Mouse (Mus musculus) neural tube, embryonic 11.5 days (tissue): ENCODE data around the gene Col6a6. TPM values are rescaled to one million over a fixed set of nuclear protein-coding genes. Genes with fewer than 3 reads are reported as not detected.
A peak's percentile ranks its signal among the peaks of the same experiment; 100 is the strongest.

Experiments
- ATAC-seq: fragments of 200-750 bp; cut with Nextera tagmentation; 2 replicates; pipeline ENCODE4 v1.8.0; 2017; ENCODE audit warnings: moderate number of reproducible peaks, mild to moderate bottlenecking, moderate TSS enrichment, moderate library complexity; ENCODE audit not compliant: insufficient read depth, low FRiP score, low TSS enrichment
- DNase-seq: peaks from one replicate; pipeline ENCODE4 v3.0.0-alpha.2; 2015; ENCODE audit warnings: low spot score
- H3K27ac ChIP-seq: fragments of 300-500 bp; sonication (generic); 2 replicates; pipeline ENCODE4 v1.5.1; 2014; ENCODE audit warnings: low read depth, mild to moderate bottlenecking, low read length
- H3K27me3 ChIP-seq: fragments of 300-500 bp; sonication (generic); 2 replicates; pipeline ENCODE4 v1.6.1; 2014; ENCODE audit warnings: mild to moderate bottlenecking, low read length, mixed read lengths; ENCODE audit not compliant: control insufficient read depth, insufficient read depth
- H3K36me3 ChIP-seq: fragments of 300-500 bp; sonication (generic); 2 replicates; pipeline ENCODE4 v1.6.1; 2014; ENCODE audit warnings: mild to moderate bottlenecking, low read length, moderate library complexity, mixed read lengths; ENCODE audit not compliant: control insufficient read depth, insufficient read depth
- H3K4me1 ChIP-seq: fragments of 300-500 bp; sonication (generic); 2 replicates; pipeline ENCODE4 v1.6.1; 2014; ENCODE audit warnings: low read length, mixed read lengths; ENCODE audit not compliant: control insufficient read depth, insufficient read depth
- H3K4me2 ChIP-seq: fragments of 300-500 bp; sonication (generic); 2 replicates; pipeline ENCODE4 v1.6.1; 2014; ENCODE audit warnings: low read depth, mild to moderate bottlenecking, moderate library complexity
- H3K4me3 ChIP-seq: fragments of 300-500 bp; sonication (generic); 2 replicates; pipeline ENCODE4 v1.5.1; 2014; ENCODE audit warnings: low read depth, low read length
- H3K9ac ChIP-seq: fragments of 300-500 bp; sonication (generic); 2 replicates; pipeline ENCODE4 v1.6.1; 2014; ENCODE audit warnings: mild to moderate bottlenecking, low read length
- H3K9me3 ChIP-seq: fragments of 300-500 bp; sonication (generic); 2 replicates; pipeline ENCODE4 v1.6.1; 2016; ENCODE audit warnings: low read length; ENCODE audit not compliant: control insufficient read depth
- WGBS: fragments of 180-500 bp; shearing (Covaris S2); extraction: QIAGEN DNeasy Blood & Tissue Kit; methylation state at CpG from one replicate; pipeline ENCODE4 v1.1.7; 2014; 5-methylcytosine and 5-hydroxymethylcytosine counted together
- polyA plus RNA-seq: library from polyadenylated mRNA; unstranded; fragments of >200 nt; fragmentation: Nextera tagmentation; extraction: Ambion mirVana; gene quantifications from 2 replicates; pipeline ENCODE4 v1.2.1, GENCODE M21; 2014

Col6a6 gene
- polyA plus RNA-seq, 1 experiment from 2014 or later, result 0.13 TPM

- DNase-seq, result no peak
- Histone ChIP-seq H3K36me3 (no peaks in the 10 kb centered on the region), H3K27me3 (no peaks in the 10 kb centered on the region), H3K9me3 (no peaks in the 10 kb centered on the region), H3K4me3 (no peak overlapping the region), H3K4me1 (no peaks in the 10 kb centered on the region), H3K9ac (no peak overlapping the region), H3K4me2 (no peak overlapping the region), H3K27ac (no peak overlapping the region)
- no peak for ATAC-seq
- WGBS, result 93% methylated on average over 3 of the region's 3 CpGs
Measured at GRCm38 (mm10) chr9:105712049-105712448, 115.9 kb downstream of the Col6a6 start.

DNA sequence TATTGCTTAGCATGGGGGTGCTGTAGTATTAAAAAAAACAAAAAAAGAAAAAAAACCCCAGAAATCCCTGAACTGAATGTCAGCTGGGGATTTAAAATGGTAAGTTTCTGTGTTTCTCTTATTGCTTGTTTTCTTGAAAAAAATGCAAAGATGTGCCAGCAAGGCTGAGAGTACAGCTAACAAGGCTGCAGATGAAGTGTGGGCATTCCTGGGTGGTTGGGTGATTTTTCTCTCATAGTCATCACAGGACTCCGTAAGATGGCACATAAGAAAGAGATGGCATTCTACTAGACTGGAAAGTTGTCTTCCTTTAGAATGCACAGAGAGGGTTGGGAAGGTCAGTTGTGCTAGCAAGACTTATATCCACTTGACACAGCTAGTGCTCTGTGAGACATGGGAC lies 122.9 kb downstream of the Col6a6 start:
- no peak for ATAC-seq
- WGBS, result 94% methylated on average over 1 of the region's 1 CpGs

DNA sequence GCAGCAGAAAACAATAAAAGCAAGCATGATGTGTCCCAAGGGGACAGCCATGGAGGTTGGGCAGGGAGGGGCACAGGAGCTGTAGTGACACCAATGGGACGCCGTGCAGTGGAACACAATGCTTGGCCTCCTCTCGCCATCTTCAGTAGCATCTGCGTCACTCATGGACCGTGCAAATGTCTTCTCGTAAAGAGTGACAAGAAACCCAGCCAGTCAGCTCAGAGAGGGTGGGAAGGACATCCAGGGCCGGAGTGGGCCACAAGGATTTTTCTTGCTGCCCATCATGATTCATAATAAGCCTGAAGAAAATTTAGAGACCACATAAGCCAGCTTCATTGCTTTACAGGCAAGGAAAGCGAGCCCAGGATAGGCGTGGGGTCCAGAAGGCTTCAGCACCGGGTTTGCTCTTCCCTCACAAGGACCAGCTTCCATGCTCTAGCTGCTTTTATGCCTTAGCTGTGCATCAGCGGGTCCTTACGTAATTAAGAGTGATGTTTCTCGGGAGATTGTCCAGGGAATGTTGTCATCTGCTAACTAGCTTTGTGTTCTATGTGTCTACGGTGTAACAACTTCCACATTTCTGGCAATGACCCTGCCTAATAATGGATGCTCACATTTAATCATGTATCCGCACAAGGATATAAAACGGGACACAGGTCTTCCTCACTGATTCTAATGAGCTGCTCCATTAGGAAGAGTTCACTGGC lies 123.6 kb downstream of the Col6a6 start:
- DNase-seq (no peak), ATAC-seq (no peak)
- H3K9me3 ChIP-seq, result no peaks in the 10 kb centered on the region
- H3K9ac ChIP-seq, result no peak overlapping the region
- H3K27ac ChIP-seq, result no peak overlapping the region
- no peak overlapping the region for H3K4me3 ChIP-seq
- no peaks in the 10 kb centered on the region for H3K36me3 ChIP-seq
- no peaks in the 10 kb centered on the region for H3K27me3 ChIP-seq
- WGBS, result 86% methylated on average over 16 of the region's 16 CpGs
- no peak overlapping the region for H3K4me2 ChIP-seq
- no peaks in the 10 kb centered on the region for H3K4me1 ChIP-seq

More for the DNA sequence above, 122.9 kb downstream of the Col6a6 start:
- H3K4me3 ChIP-seq, result no peak overlapping the region
- DNase-seq, result no peak
- H3K9ac ChIP-seq, result no peak overlapping the region
- H3K27ac ChIP-seq, result no peak overlapping the region
- no peaks in the 10 kb centered on the region for H3K27me3 ChIP-seq
- H3K36me3 ChIP-seq, result no peaks in the 10 kb centered on the region
- no peaks in the 10 kb centered on the region for H3K4me1 ChIP-seq
- H3K4me2 ChIP-seq, result no peak overlapping the region
- no peaks in the 10 kb centered on the region for H3K9me3 ChIP-seq

- Histone ChIP-seq H3K36me3 (no peaks in the 10 kb centered on the region), H3K4me1 (no peaks in the 10 kb centered on the region), H3K27ac (no peak overlapping the region), H3K4me3 (no peak overlapping the region), H3K27me3 (no peaks in the 10 kb centered on the region), H3K4me2 (no peak overlapping the region), H3K9me3 (no peaks in the 10 kb centered on the region), H3K9ac (no peak overlapping the region)
- no peak for ATAC-seq
- WGBS, result 69% methylated on average over 9 of the region's 9 CpGs
- DNase-seq, result no peak
Measured at GRCm38 (mm10) chr9:105701966-105702365, 126.0 kb downstream of the Col6a6 start.

- no peak for DNase-seq
- no peaks in the 10 kb centered on the region for H3K36me3 ChIP-seq
- 83% methylated on average over 6 of the region's 6 CpGs for WGBS
- no peak overlapping the region for H3K9ac ChIP-seq
- no peaks in the 10 kb centered on the region for H3K9me3 ChIP-seq
- no peaks in the 10 kb centered on the region for H3K4me1 ChIP-seq
- H3K4me2 ChIP-seq, result no peak overlapping the region
- no peak overlapping the region for H3K4me3 ChIP-seq
- H3K27ac ChIP-seq, result no peak overlapping the region
- ATAC-seq, result no peak
- H3K27me3 ChIP-seq, result no peaks in the 10 kb centered on the region
Measured at GRCm38 (mm10) chr9:105700702-105701101, 127.3 kb downstream of the Col6a6 start.

DNA sequence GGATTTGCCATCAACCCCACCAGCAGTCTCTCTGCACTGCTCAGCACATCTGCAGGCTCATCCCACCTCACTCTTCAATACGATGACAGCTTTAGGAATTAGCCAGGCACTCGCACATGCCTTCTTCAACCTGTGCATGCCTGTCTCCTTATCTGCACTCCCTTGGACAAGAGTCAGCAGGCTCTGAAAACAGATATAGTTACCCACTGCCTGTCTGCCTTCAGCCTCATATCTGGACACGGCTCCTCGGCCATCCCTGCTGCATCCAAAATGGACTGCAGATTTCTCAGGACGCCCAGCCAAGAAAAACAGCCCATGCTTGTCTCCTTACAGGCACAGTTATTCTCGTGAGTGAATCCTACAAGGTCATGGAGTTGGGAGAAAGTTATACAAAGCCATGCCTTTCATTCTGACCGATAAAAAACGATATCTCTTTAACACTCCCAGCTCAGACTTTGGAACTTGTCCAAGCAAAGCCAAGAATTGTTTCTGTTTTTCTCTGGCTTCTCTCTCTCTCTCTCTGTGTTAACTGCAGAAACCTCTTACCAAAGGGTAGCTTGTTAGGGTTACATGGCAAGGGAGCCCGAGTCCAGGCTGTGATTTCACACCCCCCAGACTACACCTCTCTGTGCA lies 130.1 kb downstream of the Col6a6 start:
- Histone ChIP-seq H3K27me3 (no peaks in the 10 kb centered on the region), H3K9ac (no peak overlapping the region), H3K4me1 (no peaks in the 10 kb centered on the region), H3K27ac (no peak overlapping the region), H3K9me3 (no peaks in the 10 kb centered on the region), H3K4me2 (no peak overlapping the region), H3K36me3 (no peaks in the 10 kb centered on the region), H3K4me3 (no peak overlapping the region)
- no peak for ATAC-seq
- DNase-seq, result no peak
- 82% methylated on average over 9 of the region's 9 CpGs for WGBS

DNA sequence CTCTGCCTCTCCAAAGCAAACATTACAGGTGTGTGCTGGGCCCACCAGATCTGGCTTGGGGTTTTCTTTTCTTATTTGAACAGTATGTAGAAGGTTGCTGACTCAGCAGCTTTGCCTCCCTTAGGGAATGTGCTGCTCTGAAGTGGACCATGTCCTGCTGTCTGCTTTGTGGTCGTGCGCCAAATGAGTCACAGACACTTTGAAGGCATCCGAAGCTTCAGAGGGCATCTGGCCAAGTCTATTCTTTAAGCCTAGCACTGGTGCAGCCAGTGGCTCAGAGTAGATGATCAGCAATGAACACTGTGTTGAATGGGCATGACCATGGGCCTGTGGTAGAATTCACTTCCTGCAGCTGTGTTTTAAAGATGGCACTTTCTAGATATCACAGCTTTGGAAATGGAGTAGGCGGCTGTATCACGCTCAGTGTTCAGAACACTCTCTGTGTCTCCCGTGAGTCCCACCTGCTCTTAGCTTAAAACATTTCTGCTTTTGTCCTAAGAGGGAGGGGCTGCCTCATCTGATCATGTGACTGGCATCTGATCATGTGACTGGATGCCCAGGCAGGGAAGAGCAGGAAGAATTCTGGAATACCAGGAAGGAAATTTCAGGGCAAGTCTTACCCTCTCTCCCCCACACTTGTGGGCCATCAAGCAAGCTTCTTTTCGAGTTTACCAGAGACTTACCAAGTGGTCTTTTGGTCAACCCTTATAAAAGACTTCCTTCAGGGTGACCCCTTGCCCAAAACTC lies 131.0 kb downstream of the Col6a6 start:
- Histone ChIP-seq H3K27me3 (no peaks in the 10 kb centered on the region), H3K36me3 (no peaks in the 10 kb centered on the region), H3K4me3 (no peak overlapping the region), H3K9me3 (no peaks in the 10 kb centered on the region), H3K9ac (no peak overlapping the region), H3K27ac (no peak overlapping the region), H3K4me2 (no peak overlapping the region), H3K4me1 (no peaks in the 10 kb centered on the region)
- ATAC-seq, result no peak
- no peak for DNase-seq
- 89% methylated on average over 7 of the region's 7 CpGs for WGBS

DNA sequence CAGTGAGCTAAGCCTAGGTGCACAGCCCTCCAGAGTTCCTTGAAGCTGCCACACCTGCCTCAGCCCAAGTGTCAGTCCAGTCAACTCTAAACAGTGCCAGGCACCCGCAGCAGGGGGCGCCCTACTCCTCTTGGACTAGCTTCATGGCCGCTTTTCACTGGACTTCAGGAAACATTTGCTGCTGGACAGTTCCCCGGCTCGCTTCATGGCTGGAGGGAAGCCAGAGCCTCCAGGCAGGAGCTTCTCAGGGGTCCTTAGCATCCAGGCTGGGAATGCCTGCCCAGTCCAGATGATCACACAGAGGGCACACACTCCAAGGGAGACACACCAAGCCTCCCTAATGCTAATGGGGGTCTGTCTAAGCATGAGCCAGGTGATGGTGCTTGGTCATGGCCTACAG lies 134.1 kb downstream of the Col6a6 start:
- no peak overlapping the region for H3K27ac ChIP-seq
- H3K4me2 ChIP-seq, result no peak overlapping the region
- no peaks in the 10 kb centered on the region for H3K9me3 ChIP-seq
- peak; percentile 83 for DNase-seq
- H3K4me1 ChIP-seq, result no peaks in the 10 kb centered on the region
- H3K36me3 ChIP-seq, result no peaks in the 10 kb centered on the region
- ATAC-seq, result no peak
- no peak overlapping the region for H3K4me3 ChIP-seq
- no peak overlapping the region for H3K9ac ChIP-seq
- H3K27me3 ChIP-seq, result no peaks in the 10 kb centered on the region
- 4% methylated on average over 5 of the region's 5 CpGs for WGBS
